Mouse (Mus musculus) left cerebral cortex, adult 8-10 months (tissue): ENCODE measurements at regions not wholly inside any gene's neighbourhood (a gene's known extent, or its start where the extent isn't known, plus 50 kb on each side); places are given as distances from the start of the nearest gene placed in this dataset.

Experiments
- DNase-seq, 2 experiments: peaks; one replicate each; pipeline ENCODE4 v3.0.0; 2022; ENCODE audit warnings: low spot score in 2 of 2

GRCm38 (mm10) chr3:52929827-52930605 lies 87.0 kb downstream of the Cog6 start:
- no peak for DNase-seq

- DNase-seq = no peak
Measured at GRCm38 (mm10) chr3:52927361-52927841, 89.6 kb downstream of the Cog6 start.

GRCm38 (mm10) chr3:52926549-52926948 lies 90.5 kb downstream of the Cog6 start:
- DNase-seq = no peak

DNA sequence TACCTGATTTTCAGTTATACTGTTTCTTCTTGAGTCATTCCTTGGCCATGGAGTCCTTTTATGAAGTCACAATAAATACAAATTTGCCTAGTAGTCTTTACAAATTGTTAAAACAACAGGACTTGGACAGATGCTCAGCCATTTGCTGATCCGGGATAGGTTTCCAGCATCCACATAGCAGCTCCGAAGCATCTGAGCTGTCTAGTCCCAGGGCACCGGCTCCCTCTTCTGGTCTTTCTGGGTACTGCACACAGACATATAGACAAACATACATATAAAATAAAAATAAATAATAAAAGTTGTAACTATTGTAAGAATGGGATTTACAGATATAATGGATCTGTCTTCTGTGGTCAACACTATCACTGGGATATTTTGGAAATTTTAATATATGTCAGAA lies 91.8 kb downstream of the Cog6 start:
- no peak for DNase-seq

DNA sequence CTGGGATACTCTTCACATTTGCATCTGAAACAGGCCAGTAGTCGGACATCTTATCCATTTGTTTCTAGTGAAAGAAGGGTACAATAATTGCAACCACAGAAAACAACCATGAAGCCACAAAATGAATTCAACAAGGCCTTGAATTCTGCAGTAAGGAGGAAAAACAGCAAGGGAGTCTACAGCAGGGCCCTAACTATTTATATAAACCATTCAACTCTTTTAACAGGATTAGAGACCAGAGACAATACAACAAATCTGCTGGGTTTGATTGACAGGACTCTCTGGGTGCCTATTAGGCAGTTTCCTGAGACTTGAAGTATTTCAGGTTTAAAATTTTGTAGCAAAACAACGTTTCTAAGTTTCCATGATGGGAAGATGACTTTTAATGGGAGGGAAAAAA lies 92.4 kb downstream of the Cog6 start:
- no peak for DNase-seq

DNA sequence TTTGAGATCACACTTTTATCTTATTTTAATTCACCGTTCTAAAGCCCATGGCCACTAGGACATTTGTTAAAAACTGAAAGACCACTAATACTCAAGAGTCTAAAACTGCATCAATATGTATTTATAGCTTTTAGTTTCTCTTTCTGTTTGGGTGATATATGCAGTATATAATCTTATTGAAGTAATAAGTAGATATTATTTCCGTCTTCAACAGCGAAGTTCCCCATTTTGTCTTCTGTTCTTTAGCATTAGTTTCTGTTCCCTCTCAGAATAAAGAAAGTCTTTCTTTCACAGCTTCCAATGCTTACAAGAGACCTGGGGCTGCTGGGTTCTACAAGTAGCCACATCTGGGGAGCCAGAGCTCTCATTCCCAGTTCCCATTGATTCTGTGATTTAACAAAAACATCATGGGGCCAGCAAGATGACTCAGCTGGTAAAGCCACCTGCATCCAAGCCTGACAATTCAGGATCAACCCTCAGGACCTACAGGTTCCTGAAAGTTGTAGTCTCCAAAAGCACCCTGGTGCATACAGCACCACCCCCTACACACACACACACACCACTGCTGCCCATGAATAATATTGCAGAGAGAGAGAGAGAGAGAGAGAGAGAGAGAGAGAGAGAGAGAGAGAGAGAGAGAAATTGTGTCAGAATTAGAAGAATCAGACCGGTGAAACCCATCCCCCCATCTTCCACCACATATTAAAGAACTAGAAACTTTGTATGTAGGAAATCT lies 93.0 kb downstream of the Cog6 start:
- no peak for DNase-seq

- DNase-seq = no peak
Measured at GRCm38 (mm10) chr3:52922411-52922810, 94.6 kb downstream of the Cog6 start.

- DNase-seq = no peak
Measured at GRCm38 (mm10) chr3:52906823-52907564, 110.0 kb downstream of the Cog6 start.

- no peak for DNase-seq
Measured at GRCm38 (mm10) chr3:52904028-52904427, 113.0 kb downstream of the Cog6 start.

DNA sequence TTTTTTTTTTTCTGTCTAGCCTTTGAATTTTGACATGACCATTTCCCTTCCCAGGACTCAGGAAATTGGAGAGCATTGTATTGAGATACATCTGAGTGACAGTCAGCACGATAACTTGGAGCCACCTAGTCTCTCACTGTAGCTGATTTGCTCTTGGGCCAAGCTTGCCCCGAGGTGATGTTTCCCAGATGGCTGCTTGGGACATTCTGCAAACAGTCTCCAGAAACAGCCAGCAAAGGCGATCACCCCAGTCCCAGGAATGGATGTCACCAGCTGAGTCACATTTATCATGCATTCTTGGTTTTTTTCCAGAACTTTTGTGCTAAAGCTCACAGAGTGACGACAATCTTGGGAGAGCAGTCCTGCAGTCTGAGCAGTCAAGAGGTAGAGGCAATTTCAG lies 119.4 kb downstream of the Cog6 start:
- DNase-seq = no peak

DNA sequence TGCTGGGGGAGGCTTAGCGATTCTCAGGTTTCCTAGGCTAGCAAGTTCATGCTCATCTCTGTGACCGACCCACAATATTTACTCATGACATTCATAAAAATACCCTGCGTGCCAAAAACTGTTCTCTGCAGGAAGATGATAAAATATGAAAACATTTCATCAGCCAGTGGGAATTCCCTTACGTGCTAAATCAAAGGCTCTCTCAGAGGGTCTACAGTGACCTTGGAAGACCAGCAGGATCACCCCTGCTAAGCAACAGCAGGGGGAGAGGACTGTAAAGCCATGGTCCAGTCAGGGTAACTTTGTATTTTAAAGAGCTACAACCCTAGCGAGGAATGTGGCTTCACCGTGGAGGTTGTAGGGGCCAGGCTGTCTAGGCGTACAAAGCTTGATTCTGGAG lies 120.6 kb downstream of the Cog6 start:
- DNase-seq = no peak

- DNase-seq = no peak
Measured at GRCm38 (mm10) chr3:52895751-52896150, 121.3 kb downstream of the Cog6 start.

DNA sequence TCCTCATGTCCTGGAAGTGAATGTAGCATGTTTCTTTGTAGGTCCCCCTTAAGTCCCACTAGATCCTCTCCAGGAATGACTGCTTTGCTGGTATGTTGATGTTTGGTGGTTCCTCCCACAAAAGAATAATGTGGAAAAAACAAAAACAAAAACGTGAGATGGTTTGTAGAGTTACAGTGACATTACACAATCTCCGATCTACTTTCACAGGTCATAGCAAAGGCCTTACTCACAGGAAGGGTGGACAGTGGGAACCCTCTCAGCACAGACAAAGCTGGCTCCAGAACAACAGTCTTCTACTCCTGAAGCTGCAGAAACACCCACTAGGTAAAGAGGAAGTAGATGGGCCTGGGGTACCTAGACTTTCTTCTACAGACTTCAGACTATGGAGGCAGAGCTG lies 122.2 kb downstream of the Cog6 start:
- no peak for DNase-seq

DNA sequence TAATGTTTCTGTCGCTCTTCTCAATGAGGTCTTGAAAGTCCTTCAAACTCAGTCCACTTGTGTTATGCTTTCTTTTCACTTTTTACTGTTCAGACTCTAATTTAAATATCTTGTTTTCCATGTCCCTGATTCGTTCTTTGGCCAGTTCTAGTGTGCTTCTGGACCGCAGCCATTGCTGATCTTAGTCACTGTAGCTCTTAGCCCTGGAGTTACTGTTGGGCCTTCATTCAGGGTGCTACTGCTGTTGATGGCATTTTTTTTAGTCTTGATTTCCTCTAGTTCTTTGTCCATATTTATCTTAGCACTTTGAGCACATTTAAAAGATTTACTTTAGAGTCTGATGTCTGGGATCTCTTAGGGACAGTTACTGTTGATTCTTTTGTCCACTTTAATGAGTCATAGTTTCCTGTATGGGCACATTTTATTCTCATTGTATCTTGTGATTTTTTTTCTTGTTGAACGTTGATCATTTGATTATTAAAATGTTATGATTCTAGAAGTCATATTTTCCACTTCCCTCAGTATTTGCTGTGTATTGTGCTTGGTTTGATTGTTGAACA lies 127.8 kb downstream of the Cog6 start:
- DNase-seq = no peak

DNA sequence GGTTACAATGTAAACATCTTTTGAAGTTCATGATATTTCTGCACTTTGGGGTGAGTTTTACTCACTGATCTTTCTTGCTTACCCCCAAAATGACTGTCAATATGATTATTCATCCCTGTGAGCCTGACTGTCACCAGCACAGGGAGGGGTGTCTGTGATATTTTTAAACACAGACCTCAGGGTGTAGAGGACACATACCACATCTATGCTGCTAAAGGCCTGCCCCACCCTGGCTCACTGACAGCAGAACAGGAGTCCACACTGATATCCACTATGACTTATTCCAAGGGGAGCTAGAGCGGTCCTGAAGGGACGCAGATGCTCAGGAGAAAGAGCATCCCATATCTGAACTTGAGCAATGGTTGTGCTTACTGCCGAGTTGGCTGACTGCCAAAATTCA lies 135.1 kb downstream of the Cog6 start:
- no peak for DNase-seq

DNA sequence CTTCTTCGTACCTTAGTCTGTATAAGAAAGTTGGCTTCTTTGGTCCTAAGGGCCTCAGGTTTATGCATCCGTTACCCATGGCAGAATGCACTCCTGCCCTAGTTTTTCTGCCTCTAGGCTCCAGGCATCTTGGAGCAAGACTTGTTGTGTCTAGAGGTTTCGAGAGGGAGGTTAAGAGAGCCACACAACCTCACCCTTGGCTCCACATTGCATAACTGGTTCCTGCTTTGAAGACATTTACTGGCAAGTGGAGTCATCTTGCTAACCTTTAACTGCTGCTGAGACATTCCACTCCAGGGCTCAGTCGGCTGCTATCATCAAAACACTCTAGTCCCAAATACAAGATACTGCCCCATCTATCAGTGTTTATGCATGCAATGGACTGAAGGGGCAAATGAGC lies 135.9 kb downstream of the Cog6 start:
- no peak for DNase-seq

DNA sequence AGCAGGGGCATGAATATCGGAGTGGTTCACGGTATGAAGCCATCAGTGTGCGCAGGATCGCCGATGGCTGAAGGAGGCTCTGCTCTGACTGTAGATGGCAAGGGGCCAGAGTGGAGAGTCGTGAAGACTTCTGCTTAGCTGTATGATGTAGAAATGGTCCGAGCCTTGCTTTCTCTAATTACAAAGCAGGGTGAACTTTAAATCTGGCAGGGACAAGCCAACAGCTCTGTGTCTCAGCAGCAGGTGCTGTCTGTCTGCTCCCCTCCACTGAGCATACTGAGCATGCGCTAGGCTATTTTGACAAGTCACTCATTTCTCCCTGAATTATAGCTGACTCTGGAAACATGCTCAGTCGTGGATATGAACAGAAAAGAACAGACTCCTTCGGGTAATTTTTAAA lies 137.3 kb downstream of the Cog6 start:
- no peak for DNase-seq

- no peak for DNase-seq
Measured at GRCm38 (mm10) chr3:52878334-52878733, 138.7 kb downstream of the Cog6 start.

- DNase-seq = no peak
Measured at GRCm38 (mm10) chr3:52872260-52872659, 144.8 kb downstream of the Cog6 start.

GRCm38 (mm10) chr3:52863146-52863849 lies 153.7 kb downstream of the Cog6 start:
- DNase-seq = no peak

GRCm38 (mm10) chr3:52862026-52862425 lies 155.0 kb downstream of the Cog6 start:
- DNase-seq = no peak
